Mouse (Mus musculus) stomach, embryonic 15.5 days (tissue): Measurements from ENCODE around the gene Nmnat3. TPM values are rescaled to one million over a fixed set of nuclear protein-coding genes. Genes with fewer than 3 reads are reported as not detected.

Source experiments
- ATAC-seq: fragments of 200-750 bp; cut with Nextera tagmentation; 2 replicates; pipeline ENCODE4 v1.8.0; 2017; ENCODE audit warnings: low read depth, moderate number of reproducible peaks, moderate TSS enrichment; ENCODE audit not compliant: insufficient read depth, low FRiP score
- H3K27ac ChIP-seq: fragments of 300-500 bp; sonication (generic); 2 replicates; pipeline ENCODE4 v1.5.1; 2015; ENCODE audit warnings: mild to moderate bottlenecking, inconsistent platforms
- H3K27me3 ChIP-seq: fragments of 300-500 bp; sonication (generic); replicated peaks from 2 replicates; pipeline ENCODE4 v1.6.1; 2015; ENCODE audit warnings: inconsistent platforms
- H3K36me3 ChIP-seq: fragments of 300-500 bp; sonication (generic); 2 replicates; pipeline ENCODE4 v1.6.1; 2015; ENCODE audit warnings: inconsistent platforms
- H3K4me1 ChIP-seq: fragments of 300-500 bp; sonication (generic); 2 replicates; pipeline ENCODE4 v1.6.1; 2015; ENCODE audit warnings: inconsistent platforms
- H3K4me2 ChIP-seq: fragments of 300-500 bp; sonication (generic); 2 replicates; pipeline ENCODE4 v1.6.1; 2015; ENCODE audit warnings: mild to moderate bottlenecking, inconsistent platforms
- H3K4me3 ChIP-seq: fragments of 300-500 bp; sonication (generic); replicated peaks from 2 replicates; pipeline ENCODE4 v1.5.1; 2015; ENCODE audit warnings: inconsistent platforms
- H3K9ac ChIP-seq: fragments of 300-500 bp; sonication (generic); 2 replicates; pipeline ENCODE4 v1.6.1; 2015; ENCODE audit warnings: inconsistent platforms
- H3K9me3 ChIP-seq: fragments of 300-500 bp; sonication (generic); 2 replicates; pipeline ENCODE4 v1.6.1; 2016; ENCODE audit warnings: inconsistent platforms
- WGBS: fragments of 180-500 bp; shearing (Covaris S2); methylation state at CpG from one replicate; pipeline ENCODE4 v1.1.7; 2015; 5-methylcytosine and 5-hydroxymethylcytosine counted together
- polyA plus RNA-seq: library from polyadenylated mRNA; unstranded; fragments of >200 nt; fragmentation: Nextera tagmentation; extraction: Ambion mirVana; gene quantifications from 2 replicates; pipeline ENCODE4 v1.2.1, GENCODE M21; 2015

The Nmnat3 gene
- polyA plus RNA-seq, 1 experiment from 2014 or later: 11.9 TPM

GRCm38 (mm10) chr9:98289665-98290064 is 2.4 kb downstream of the Nmnat3 start:
- no peaks in the 10 kb centered on the region for H3K36me3 ChIP-seq
- no peak overlapping the region for H3K9ac ChIP-seq
- ATAC-seq: no peak
- H3K4me3 ChIP-seq: no peak overlapping the region
- H3K4me1 ChIP-seq: no peaks in the 10 kb centered on the region
- no peak overlapping the region for H3K4me2 ChIP-seq
- H3K9me3 ChIP-seq: no peaks in the 10 kb centered on the region
- no peaks in the 10 kb centered on the region for H3K27me3 ChIP-seq
- no peak overlapping the region for H3K27ac ChIP-seq

GRCm38 (mm10) chr9:98290591-98290990 is 3.4 kb downstream of the Nmnat3 start:
- no peaks in the 10 kb centered on the region for H3K9me3 ChIP-seq
- no peaks in the 10 kb centered on the region for H3K36me3 ChIP-seq
- no peaks in the 10 kb centered on the region for H3K4me1 ChIP-seq
- WGBS: 70% methylated on average over 1 of the region's 1 CpGs
- no peak overlapping the region for H3K27ac ChIP-seq
- no peak overlapping the region for H3K9ac ChIP-seq
- no peak overlapping the region for H3K4me2 ChIP-seq
- no peak for ATAC-seq
- no peak overlapping the region for H3K4me3 ChIP-seq
- H3K27me3 ChIP-seq: no peaks in the 10 kb centered on the region

GRCm38 (mm10) chr9:98296383-98297201 is 9.4 kb downstream of the Nmnat3 start:
- ATAC-seq: peak; percentile 79
- peak overlapping the region; percentile 64 for H3K4me3 ChIP-seq
- H3K9ac ChIP-seq: peak overlapping the region; percentile 37; the same call in 1 of the 2 replicates
- WGBS: under 1% methylated on average over 56 of the region's 56 CpGs
- H3K27me3 ChIP-seq: no peaks in the 10 kb centered on the region
- peak overlapping the region; percentile 83 for H3K4me2 ChIP-seq
- H3K9me3 ChIP-seq: no peaks in the 10 kb centered on the region
- peaks cover 5% of the 10 kb centered on the region; the same call in 1 of the 2 replicates for H3K4me1 ChIP-seq
- no peaks in the 10 kb centered on the region for H3K36me3 ChIP-seq
- H3K27ac ChIP-seq: peak overlapping the region; percentile 91

GRCm38 (mm10) chr9:98297234-98297936 is 10.2 kb downstream of the Nmnat3 start:
- no peaks in the 10 kb centered on the region for H3K27me3 ChIP-seq
- 0 out of 2 replicates have a peak, but pooled peaks have one; percentile 9 for ATAC-seq
- 11% methylated on average over 11 of the region's 12 CpGs for WGBS
- peak overlapping the region; percentile 37; the same call in 1 of the 2 replicates for H3K9ac ChIP-seq
- H3K27ac ChIP-seq: peak overlapping the region; percentile 91; the same call in 1 of the 2 replicates
- H3K4me1 ChIP-seq: peaks cover 5% of the 10 kb centered on the region; the same call in 1 of the 2 replicates
- peak overlapping the region; percentile 83 for H3K4me2 ChIP-seq
- no peaks in the 10 kb centered on the region for H3K9me3 ChIP-seq
- no peaks in the 10 kb centered on the region for H3K36me3 ChIP-seq
- peak overlapping the region; percentile 64 for H3K4me3 ChIP-seq

GRCm38 (mm10) chr9:98297937-98298595 is 10.8 kb downstream of the Nmnat3 start:
- Histone ChIP-seq H3K9me3 (no peaks in the 10 kb centered on the region), H3K4me2 (no peak overlapping the region; the same call in 1 of the 2 replicates), H3K4me1 (peaks cover 5% of the 10 kb centered on the region; the same call in 1 of the 2 replicates), H3K27me3 (no peaks in the 10 kb centered on the region), H3K4me3 (no peak overlapping the region), H3K36me3 (no peaks in the 10 kb centered on the region), H3K9ac (no peak overlapping the region), H3K27ac (no peak overlapping the region)
- ATAC-seq: no peak
- 72% methylated on average over 6 of the region's 6 CpGs for WGBS

GRCm38 (mm10) chr9:98298761-98299160 is 11.5 kb downstream of the Nmnat3 start:
- Histone ChIP-seq H3K9me3 (no peaks in the 10 kb centered on the region), H3K27ac (no peak overlapping the region), H3K36me3 (no peaks in the 10 kb centered on the region), H3K9ac (no peak overlapping the region), H3K27me3 (no peaks in the 10 kb centered on the region), H3K4me3 (no peak overlapping the region), H3K4me1 (peaks cover 5% of the 10 kb centered on the region; the same call in 1 of the 2 replicates), H3K4me2 (no peak overlapping the region)
- WGBS: 70% methylated on average over 3 of the region's 3 CpGs
- no peak for ATAC-seq

- no peaks in the 10 kb centered on the region for H3K36me3 ChIP-seq
- peak; percentile 87 for ATAC-seq
- H3K9me3 ChIP-seq: no peaks in the 10 kb centered on the region
- no peak overlapping the region for H3K4me3 ChIP-seq
- H3K4me2 ChIP-seq: no peak overlapping the region
- H3K27ac ChIP-seq: no peak overlapping the region
- no peaks in the 10 kb centered on the region for H3K27me3 ChIP-seq
- no peak overlapping the region for H3K9ac ChIP-seq
- WGBS: 74% methylated on average over 7 of the region's 7 CpGs
- peaks cover 5% of the 10 kb centered on the region; the same call in 1 of the 2 replicates for H3K4me1 ChIP-seq
Observed at GRCm38 (mm10) chr9:98299235-98299634, 12.0 kb downstream of the Nmnat3 start.

GRCm38 (mm10) chr9:98300582-98300981 is 13.3 kb downstream of the Nmnat3 start:
- Histone ChIP-seq H3K4me1 (peaks cover 5% of the 10 kb centered on the region; the same call in 1 of the 2 replicates), H3K9me3 (no peaks in the 10 kb centered on the region), H3K27me3 (no peaks in the 10 kb centered on the region), H3K4me3 (no peak overlapping the region), H3K36me3 (no peaks in the 10 kb centered on the region), H3K9ac (no peak overlapping the region), H3K27ac (no peak overlapping the region), H3K4me2 (no peak overlapping the region)
- 68% methylated on average over 7 of the region's 7 CpGs for WGBS
- no peak for ATAC-seq

GRCm38 (mm10) chr9:98307011-98307410 is 19.8 kb downstream of the Nmnat3 start:
- H3K4me1 ChIP-seq: no peaks in the 10 kb centered on the region
- no peaks in the 10 kb centered on the region for H3K36me3 ChIP-seq
- no peaks in the 10 kb centered on the region for H3K9me3 ChIP-seq
- no peak overlapping the region for H3K9ac ChIP-seq
- no peak for ATAC-seq
- H3K27ac ChIP-seq: no peak overlapping the region
- H3K4me3 ChIP-seq: no peak overlapping the region
- 59% methylated on average over 6 of the region's 6 CpGs for WGBS
- no peak overlapping the region for H3K4me2 ChIP-seq
- H3K27me3 ChIP-seq: no peaks in the 10 kb centered on the region

GRCm38 (mm10) chr9:98311316-98311965 is 24.2 kb downstream of the Nmnat3 start:
- WGBS: 88% methylated on average over 12 of the region's 12 CpGs
- Histone ChIP-seq H3K9ac (no peak overlapping the region), H3K9me3 (no peaks in the 10 kb centered on the region), H3K27me3 (no peaks in the 10 kb centered on the region), H3K27ac (no peak overlapping the region), H3K36me3 (no peaks in the 10 kb centered on the region), H3K4me1 (no peaks in the 10 kb centered on the region), H3K4me2 (no peak overlapping the region), H3K4me3 (no peak overlapping the region)
- no peak for ATAC-seq

- Histone ChIP-seq H3K4me3 (no peak overlapping the region), H3K4me2 (no peak overlapping the region), H3K36me3 (no peaks in the 10 kb centered on the region), H3K9me3 (no peaks in the 10 kb centered on the region), H3K9ac (no peak overlapping the region), H3K27me3 (no peaks in the 10 kb centered on the region), H3K27ac (no peak overlapping the region), H3K4me1 (no peaks in the 10 kb centered on the region)
- no peak for ATAC-seq
- WGBS: 69% methylated on average over 6 of the region's 6 CpGs
Observed at GRCm38 (mm10) chr9:98312622-98313374, 25.6 kb downstream of the Nmnat3 start.
